Mouse (Mus musculus): Measurements from ENCODE around the gene Vamp2. TPM values are rescaled to one million over a fixed set of nuclear protein-coding genes. Genes with fewer than 3 reads are reported as not detected.

The Vamp2 gene
- polyA plus RNA-seq, 1 experiment from 2014 or later: 324 TPM

DNA sequence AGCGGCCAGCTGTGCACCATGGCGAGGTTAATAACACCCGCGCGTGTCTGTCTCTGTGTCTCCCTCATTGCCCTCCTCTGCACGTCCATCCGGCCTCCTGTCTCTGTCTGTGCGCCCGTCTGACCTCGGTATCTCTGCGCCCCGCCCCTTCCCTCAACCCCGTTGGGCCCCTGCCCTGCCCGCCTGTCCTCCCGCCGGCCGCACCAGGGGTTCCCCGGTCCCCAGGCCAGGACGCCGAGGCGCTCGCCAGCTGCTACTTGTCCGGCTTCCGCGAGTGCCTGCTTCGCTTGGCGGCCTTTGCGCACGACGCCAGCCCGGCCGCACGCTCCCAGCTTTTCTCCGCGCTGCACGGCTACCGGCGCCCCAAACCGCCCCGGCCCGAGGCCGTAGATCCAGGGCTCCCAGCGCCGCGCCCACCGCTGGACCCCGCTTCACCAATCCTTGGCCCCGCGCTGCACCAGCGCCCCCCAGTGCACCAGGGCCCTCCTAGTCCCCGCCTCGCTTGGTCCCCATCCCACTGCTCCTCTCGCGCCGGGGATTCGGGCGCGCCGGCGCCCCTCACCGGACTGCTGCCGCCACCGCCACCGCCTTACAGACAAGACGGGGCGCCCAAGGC, 34.2 kb downstream of the Vamp2 start, which contains the start of gene 9130213A22Rik:
Gene 9130213A22Rik (minus strand): TSS at position 254 of the 616 bp plus-strand sequence.
- Histone ChIP-seq H3K9ac (peak within 1 kb of the TSS; percentile 72), H3K27ac (peak within 1 kb of the TSS; percentile 1; the same call in 1 of the 2 replicates), H3K36me3 (replicated peaks; ENCODE audit: control insufficient read depth, insufficient read depth) (no peaks in the 10 kb centered on the region), H3K4me1 (replicated peaks; ENCODE audit: control insufficient read depth, insufficient read depth, low read length) (peaks cover 21% of the 10 kb centered on the region), H3K9me3 (ENCODE audit: control insufficient read depth, low read length) (no peaks in the 10 kb centered on the region), H3K4me2 (replicated peaks) (peak within 1 kb of the TSS; percentile 98), H3K4me3 (replicated peaks; ENCODE audit: low read length) (peak within 1 kb of the TSS; percentile 59), H3K27me3 (ENCODE audit: control insufficient read depth, insufficient read depth, low read length) (peaks cover 19% of the 10 kb centered on the region)
- DNase-seq (ENCODE audit: low spot score): peak; percentile 74
- ATAC-seq (ENCODE audit: low FRiP score): peak; percentile 61
- WGBS: under 1% methylated on average over 58 of the region's 66 CpGs

DNA sequence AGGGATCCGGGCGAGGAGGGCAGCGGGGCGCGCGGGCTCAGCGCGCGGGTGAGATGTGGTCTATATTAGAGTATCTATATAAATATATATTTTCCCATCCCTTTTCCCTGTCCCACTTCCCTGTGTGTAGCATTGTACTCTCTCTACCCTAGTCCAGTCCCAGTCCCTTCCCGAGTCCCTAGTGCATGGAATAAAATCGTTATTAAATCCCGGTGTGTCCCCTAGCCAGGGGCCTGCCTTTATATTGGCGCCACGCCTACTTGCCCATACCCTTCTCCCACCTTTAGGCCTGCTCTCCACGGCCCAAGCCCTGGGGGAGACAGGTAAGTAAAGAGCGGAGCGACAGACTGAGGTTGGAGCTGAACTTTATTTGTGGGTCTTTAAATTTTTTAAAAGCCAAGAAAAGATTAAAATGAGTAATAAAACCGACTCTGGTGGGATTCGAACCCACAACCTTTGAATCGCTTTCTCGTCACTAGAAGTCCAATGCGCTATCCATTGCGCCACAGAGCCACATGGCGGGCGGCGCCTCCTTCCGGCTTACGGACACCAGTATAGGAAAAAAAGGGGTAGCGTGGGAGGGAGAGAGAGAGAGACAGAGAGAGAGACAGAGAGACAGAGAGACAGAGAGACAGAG, 34.9 kb downstream of the Vamp2 start:
- under 1% methylated on average over 29 of the region's 29 CpGs for WGBS
- ATAC-seq (ENCODE audit: low FRiP score): peak; percentile 4

DNA sequence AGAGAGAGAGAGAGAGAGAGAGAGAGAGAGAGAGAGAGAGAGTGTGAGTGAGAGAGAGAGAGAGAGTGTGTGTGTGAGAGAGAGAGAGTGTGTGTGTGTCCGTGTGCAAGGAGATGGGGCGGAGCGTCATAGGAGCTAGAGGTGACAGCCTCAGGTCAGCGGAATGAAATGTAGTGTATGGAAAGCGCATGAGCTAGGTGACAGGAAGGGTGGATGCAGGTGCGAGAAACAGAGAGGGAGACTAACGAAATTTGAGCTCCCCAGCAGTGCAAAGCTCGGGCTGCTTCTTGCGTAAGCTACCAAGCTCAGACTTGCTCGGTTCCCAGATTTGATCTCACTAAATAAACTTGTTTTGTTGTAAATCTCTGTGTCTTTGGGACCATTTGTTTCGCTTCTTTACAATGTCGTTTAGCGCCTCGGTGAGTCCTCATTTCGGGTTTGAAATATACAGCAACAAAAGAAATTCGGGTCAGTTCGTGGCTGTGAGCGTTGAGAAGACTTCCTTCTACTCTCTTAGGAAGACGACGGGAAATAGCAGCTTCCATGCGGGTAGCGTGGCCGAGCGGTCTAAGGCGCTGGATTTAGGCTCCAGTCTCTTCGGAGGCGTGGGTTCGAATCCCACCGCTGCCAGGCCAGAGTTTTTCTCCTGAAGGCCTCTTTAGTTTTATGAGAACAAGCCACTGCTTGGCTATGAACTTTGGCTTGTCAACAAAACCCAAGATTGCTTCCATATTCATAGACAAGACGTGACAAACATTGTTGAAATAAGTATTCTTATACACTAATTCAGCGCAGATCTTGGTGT, 35.6 kb downstream of the Vamp2 start:
- Histone ChIP-seq H3K27me3 (ENCODE audit: control insufficient read depth, insufficient read depth, low read length) (peaks cover 19% of the 10 kb centered on the region), H3K4me1 (replicated peaks; ENCODE audit: control insufficient read depth, insufficient read depth, low read length) (peaks cover 18% of the 10 kb centered on the region), H3K27ac (peak overlapping the region; percentile 70), H3K9ac (peak overlapping the region; percentile 60), H3K9me3 (ENCODE audit: control insufficient read depth, low read length) (no peaks in the 10 kb centered on the region), H3K4me2 (replicated peaks) (peak overlapping the region; percentile 98), H3K36me3 (replicated peaks; ENCODE audit: control insufficient read depth, insufficient read depth) (no peaks in the 10 kb centered on the region), H3K4me3 (replicated peaks; ENCODE audit: low read length) (peak overlapping the region; percentile 59)
- DNase-seq (ENCODE audit: low spot score): peak; percentile 99
- under 1% methylated on average over 31 of the region's 31 CpGs for WGBS
- peak; percentile 77 for ATAC-seq (ENCODE audit: low FRiP score)

More for the DNA sequence above, 34.9 kb downstream of the Vamp2 start:
- peak; percentile 94 for DNase-seq (ENCODE audit: low spot score)
- H3K4me3 ChIP-seq (replicated peaks; ENCODE audit: low read length): peak overlapping the region; percentile 59
- H3K4me1 ChIP-seq (replicated peaks; ENCODE audit: control insufficient read depth, insufficient read depth, low read length): peaks cover 20% of the 10 kb centered on the region
- H3K27me3 ChIP-seq (ENCODE audit: control insufficient read depth, insufficient read depth, low read length): peaks cover 19% of the 10 kb centered on the region
- no peaks in the 10 kb centered on the region for H3K9me3 ChIP-seq (ENCODE audit: control insufficient read depth, low read length)
- H3K9ac ChIP-seq: peak overlapping the region; percentile 72
- H3K27ac ChIP-seq: no peak overlapping the region
- H3K36me3 ChIP-seq (replicated peaks; ENCODE audit: control insufficient read depth, insufficient read depth): no peaks in the 10 kb centered on the region
- peak overlapping the region; percentile 98 for H3K4me2 ChIP-seq (replicated peaks)

DNA sequence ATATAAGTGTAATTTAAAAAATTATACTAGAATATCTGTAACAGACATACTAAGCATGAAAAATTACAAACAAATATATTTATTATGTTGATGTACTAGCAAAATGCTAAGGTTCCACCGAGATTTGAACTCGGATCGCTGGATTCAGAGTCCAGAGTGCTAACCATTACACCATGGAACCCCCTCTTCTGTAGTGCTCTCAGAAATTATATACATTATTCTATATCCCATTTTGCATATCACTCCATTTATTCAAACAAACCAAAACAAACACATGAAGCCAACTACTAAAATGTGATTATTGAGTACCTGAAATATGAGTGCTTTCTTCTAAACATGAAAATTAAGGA, 36.2 kb downstream of the Vamp2 start:
- H3K4me2 ChIP-seq (replicated peaks): peak overlapping the region; percentile 98; the same call in 1 of the 2 replicates
- peaks cover 19% of the 10 kb centered on the region for H3K27me3 ChIP-seq (ENCODE audit: control insufficient read depth, insufficient read depth, low read length)
- H3K4me3 ChIP-seq (replicated peaks; ENCODE audit: low read length): peak overlapping the region; percentile 59
- peak; percentile 95 for DNase-seq (ENCODE audit: low spot score)
- H3K36me3 ChIP-seq (replicated peaks; ENCODE audit: control insufficient read depth, insufficient read depth): no peaks in the 10 kb centered on the region
- peaks cover 14% of the 10 kb centered on the region for H3K4me1 ChIP-seq (replicated peaks; ENCODE audit: control insufficient read depth, insufficient read depth, low read length)
- 0% methylated on average over 3 of the region's 3 CpGs for WGBS
- no peak overlapping the region for H3K9ac ChIP-seq
- H3K27ac ChIP-seq: no peak overlapping the region
- no peaks in the 10 kb centered on the region for H3K9me3 ChIP-seq (ENCODE audit: control insufficient read depth, low read length)
- peak; percentile 67 for ATAC-seq (ENCODE audit: low FRiP score)

DNA sequence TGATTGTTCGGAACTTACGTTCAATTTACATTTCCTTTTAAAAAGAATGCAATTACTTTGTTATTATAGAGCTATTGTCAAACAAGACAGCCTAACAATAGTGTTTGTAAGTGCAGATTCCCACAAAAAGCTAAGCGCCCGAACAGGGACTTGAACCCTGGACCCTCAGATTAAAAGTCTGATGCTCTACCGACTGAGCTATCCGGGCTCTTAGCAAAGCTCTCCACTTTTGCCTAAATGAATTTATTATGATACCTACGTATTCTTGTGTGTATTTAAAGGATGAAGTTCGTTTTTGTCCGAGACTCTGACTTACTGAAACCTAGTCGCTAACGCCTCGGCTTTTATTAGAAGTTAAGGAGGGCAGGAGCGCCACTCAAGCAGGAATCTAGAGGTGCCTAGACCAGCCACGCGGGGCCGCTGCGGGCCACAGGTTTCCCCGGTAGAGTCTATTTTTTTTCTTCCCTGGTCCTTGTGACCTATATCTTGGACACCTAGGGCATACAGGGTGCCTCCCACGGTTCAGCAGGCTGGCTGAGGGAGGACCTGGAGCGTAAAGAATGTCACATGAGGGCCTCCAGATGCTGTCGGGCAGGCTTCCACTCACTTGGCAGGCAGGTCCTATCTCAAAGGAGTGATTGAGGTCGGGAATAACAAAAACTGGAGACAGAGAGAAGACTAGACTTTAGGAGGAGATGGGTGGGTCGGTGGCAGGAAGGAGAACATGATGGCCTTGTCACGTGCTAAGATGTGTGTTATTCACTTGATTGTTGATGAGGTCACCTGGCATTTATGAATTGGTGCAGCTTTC, 37.0 kb downstream of the Vamp2 start:
- H3K4me1 ChIP-seq (replicated peaks; ENCODE audit: control insufficient read depth, insufficient read depth, low read length): peaks cover 10% of the 10 kb centered on the region

DNA sequence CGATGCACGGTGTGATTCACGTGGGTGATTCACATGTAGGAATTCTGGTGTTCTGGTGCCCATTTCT, 37.4 kb downstream of the Vamp2 start, which contains the start of gene Aloxe3:
Gene Aloxe3 (plus strand): TSS at position 45 of the 67 bp plus-strand sequence.
- peaks cover 7% of the 10 kb centered on the region for H3K4me1 ChIP-seq (replicated peaks; ENCODE audit: control insufficient read depth, insufficient read depth, low read length)
- H3K9me3 ChIP-seq (ENCODE audit: control insufficient read depth, low read length): no peaks in the 10 kb centered on the region
- H3K36me3 ChIP-seq (replicated peaks; ENCODE audit: control insufficient read depth, insufficient read depth): no peaks in the 10 kb centered on the region
- ATAC-seq (ENCODE audit: low FRiP score) (no peak), DNase-seq (ENCODE audit: low spot score) (no peak)
- H3K4me3 ChIP-seq (replicated peaks; ENCODE audit: low read length): peak within 1 kb of the TSS; percentile 43
- peak within 1 kb of the TSS; percentile 53 for H3K9ac ChIP-seq
- H3K4me2 ChIP-seq (replicated peaks): peak within 1 kb of the TSS; percentile 58
- peaks cover 8% of the 10 kb centered on the region; the same call in 1 of the 2 replicates for H3K27me3 ChIP-seq (ENCODE audit: control insufficient read depth, insufficient read depth, low read length)
- H3K27ac ChIP-seq: peak within 1 kb of the TSS; percentile 63
- WGBS: 4% methylated on average over 3 of the region's 3 CpGs

More for the DNA sequence above, 37.0 kb downstream of the Vamp2 start:
- ATAC-seq (ENCODE audit: low FRiP score) (peak; percentile 51), DNase-seq (ENCODE audit: low spot score) (peak; percentile 100)
- H3K4me2 ChIP-seq (replicated peaks): peak overlapping the region; percentile 58
- H3K27ac ChIP-seq: peak overlapping the region; percentile 63
- no peaks in the 10 kb centered on the region for H3K9me3 ChIP-seq (ENCODE audit: control insufficient read depth, low read length)
- no peaks in the 10 kb centered on the region for H3K36me3 ChIP-seq (replicated peaks; ENCODE audit: control insufficient read depth, insufficient read depth)
- peak overlapping the region; percentile 43 for H3K4me3 ChIP-seq (replicated peaks; ENCODE audit: low read length)
- peaks cover 12% of the 10 kb centered on the region for H3K27me3 ChIP-seq (ENCODE audit: control insufficient read depth, insufficient read depth, low read length)
- under 1% methylated on average over 24 of the region's 24 CpGs for WGBS
- peak overlapping the region; percentile 53 for H3K9ac ChIP-seq

DNA sequence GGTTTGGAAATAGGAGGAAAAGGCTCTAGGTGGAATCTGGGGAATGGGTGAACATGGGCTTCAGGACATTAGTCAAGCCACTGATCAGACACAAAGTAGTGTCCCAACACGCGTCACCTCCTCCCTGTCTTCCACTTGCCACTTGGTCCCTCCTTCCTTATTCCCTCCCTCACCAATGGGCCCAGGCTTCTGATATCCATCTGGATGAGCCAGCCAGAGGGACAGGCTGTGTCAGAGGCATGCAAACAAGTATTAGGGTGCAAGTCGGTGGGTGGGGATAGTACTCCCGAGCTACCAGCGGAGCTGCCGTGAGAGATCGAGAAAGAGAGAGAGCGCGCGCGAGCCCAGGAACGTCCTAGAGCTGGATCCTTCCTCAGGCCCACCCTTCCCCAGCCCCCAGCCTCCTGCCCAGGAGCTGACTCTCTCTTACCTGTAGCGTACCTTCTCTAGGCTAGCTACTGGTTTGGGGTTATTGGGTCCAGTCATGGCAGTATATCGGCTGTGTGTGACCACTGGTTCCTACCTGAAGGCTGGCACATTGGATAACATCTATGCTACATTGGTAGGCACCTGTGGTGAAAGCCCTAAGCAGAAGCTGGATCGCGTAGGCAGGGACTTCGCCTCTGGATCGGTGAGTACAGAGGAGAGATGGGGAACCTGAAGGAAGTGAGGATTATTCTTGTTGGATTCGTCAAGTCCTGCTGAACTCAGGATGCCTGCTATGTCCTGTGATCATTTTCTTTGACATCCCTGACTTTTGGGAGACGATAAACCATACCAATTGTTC, 37.8 kb downstream of the Vamp2 start:
- H3K4me2 ChIP-seq (replicated peaks): peak overlapping the region; percentile 58
- no peak for DNase-seq (ENCODE audit: low spot score)

DNA sequence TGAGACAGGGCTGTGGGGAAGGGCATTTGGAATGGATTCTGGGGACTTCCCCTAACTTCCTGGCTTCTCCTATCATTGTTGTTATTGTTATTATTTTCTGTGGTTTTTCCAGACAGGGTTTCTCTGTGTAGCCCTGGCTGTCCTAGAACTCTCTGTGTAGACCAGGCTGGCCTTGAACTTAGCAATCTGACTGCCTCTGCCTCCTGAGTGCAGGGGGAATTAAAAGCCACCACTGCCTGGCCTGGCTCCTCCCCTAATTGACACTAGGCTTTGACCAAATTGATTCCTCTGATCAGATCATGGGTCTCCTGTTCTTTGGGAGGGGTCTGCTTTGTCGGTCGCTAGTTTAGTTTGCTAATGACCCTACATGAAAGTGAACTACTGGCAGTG, 38.4 kb downstream of the Vamp2 start:
- 69% methylated on average over 2 of the region's 2 CpGs for WGBS
- H3K9me3 ChIP-seq (ENCODE audit: control insufficient read depth, low read length): no peaks in the 10 kb centered on the region
- no peak for ATAC-seq (ENCODE audit: low FRiP score)
- peak overlapping the region; percentile 58 for H3K4me2 ChIP-seq (replicated peaks)
- no peaks in the 10 kb centered on the region; the same call in 1 of the 2 replicates for H3K27me3 ChIP-seq (ENCODE audit: control insufficient read depth, insufficient read depth, low read length)
- no peak overlapping the region; the same call in 1 of the 2 replicates for H3K9ac ChIP-seq
- H3K36me3 ChIP-seq (replicated peaks; ENCODE audit: control insufficient read depth, insufficient read depth): no peaks in the 10 kb centered on the region
- DNase-seq (ENCODE audit: low spot score): no peak
- peaks cover 7% of the 10 kb centered on the region; the same call in 1 of the 2 replicates for H3K4me1 ChIP-seq (replicated peaks; ENCODE audit: control insufficient read depth, insufficient read depth, low read length)
- no peak overlapping the region for H3K27ac ChIP-seq
- peak overlapping the region; percentile 43; the same call in 1 of the 2 replicates for H3K4me3 ChIP-seq (replicated peaks; ENCODE audit: low read length)

More for the DNA sequence above, 37.8 kb downstream of the Vamp2 start:
- Histone ChIP-seq H3K4me1 (replicated peaks; ENCODE audit: control insufficient read depth, insufficient read depth, low read length) (peaks cover 7% of the 10 kb centered on the region), H3K9me3 (ENCODE audit: control insufficient read depth, low read length) (no peaks in the 10 kb centered on the region), H3K9ac (peak overlapping the region; percentile 53), H3K27ac (peak overlapping the region; percentile 63; the same call in 1 of the 2 replicates), H3K36me3 (replicated peaks; ENCODE audit: control insufficient read depth, insufficient read depth) (no peaks in the 10 kb centered on the region), H3K27me3 (ENCODE audit: control insufficient read depth, insufficient read depth, low read length) (peaks cover 4% of the 10 kb centered on the region; the same call in 1 of the 2 replicates), H3K4me3 (replicated peaks; ENCODE audit: low read length) (peak overlapping the region; percentile 43)
- ATAC-seq (ENCODE audit: low FRiP score): no peak
- WGBS: 11% methylated on average over 20 of the region's 20 CpGs
